Mouse (Mus musculus): ENCODE data around the gene Olfr91. TPM values are rescaled to one million over a fixed set of nuclear protein-coding genes. Genes with fewer than 3 reads are reported as not detected.

Gene Olfr91
- polyA plus RNA-seq, 1 experiment, result not detected

- no peak for DNase-seq (ENCODE audit: low read depth)
Measured at GRCm38 (mm10) chr17:37062101-37062641, 35.9 kb downstream of the Olfr91 start.

DNA sequence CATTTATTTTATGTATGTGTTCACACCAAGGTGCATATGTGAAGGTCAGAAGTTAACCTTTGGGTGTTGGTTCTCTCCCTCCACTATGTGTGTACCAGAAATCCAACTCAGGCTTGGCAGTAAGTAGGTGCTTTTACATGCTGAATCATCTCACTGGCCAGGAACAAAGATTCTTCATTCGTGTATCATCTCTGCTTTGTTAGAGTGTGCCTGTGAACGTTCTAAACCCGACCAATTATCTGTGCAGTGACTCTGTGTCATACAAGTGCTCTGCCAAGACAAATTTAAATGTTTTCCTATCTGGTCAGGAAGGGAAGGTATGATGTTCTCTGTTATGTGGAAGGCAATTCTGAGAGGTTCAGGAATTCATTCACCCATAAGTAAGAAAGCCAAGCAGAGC is 36.6 kb downstream of the Olfr91 start:
- DNase-seq (ENCODE audit: low read depth), result no peak

- no peak for DNase-seq (ENCODE audit: low read depth)
Measured at GRCm38 (mm10) chr17:37056957-37057356, 41.1 kb downstream of the Olfr91 start.

GRCm38 (mm10) chr17:37051745-37052144 is 46.3 kb downstream of the Olfr91 start:
- DNase-seq (ENCODE audit: low read depth), result no peak

- DNase-seq (ENCODE audit: low read depth), result no peak
Measured at GRCm38 (mm10) chr17:37050876-37051275, 47.2 kb downstream of the Olfr91 start.

DNA sequence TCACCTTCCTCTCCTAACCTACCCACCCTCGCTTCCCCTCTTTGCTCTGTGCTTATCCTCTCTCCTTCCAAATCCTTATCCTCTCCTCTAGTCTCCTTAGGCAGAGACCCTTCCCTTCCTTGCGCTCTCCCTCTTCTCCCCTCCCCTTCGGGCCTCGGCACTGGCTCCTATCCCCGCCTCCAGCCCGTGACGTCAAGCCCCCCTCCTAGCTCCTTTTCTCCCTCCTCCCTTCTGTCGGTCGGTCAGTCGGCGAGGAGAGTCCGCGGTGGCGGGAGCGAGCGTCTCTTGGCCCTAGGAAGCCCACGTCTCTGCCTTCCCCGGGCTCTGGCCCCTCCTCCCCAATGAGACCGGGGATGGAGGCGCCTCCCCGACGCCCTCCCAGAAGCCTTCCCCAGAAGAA is 47.7 kb downstream of the Olfr91 start:
- no peak for DNase-seq (ENCODE audit: low read depth)

DNA sequence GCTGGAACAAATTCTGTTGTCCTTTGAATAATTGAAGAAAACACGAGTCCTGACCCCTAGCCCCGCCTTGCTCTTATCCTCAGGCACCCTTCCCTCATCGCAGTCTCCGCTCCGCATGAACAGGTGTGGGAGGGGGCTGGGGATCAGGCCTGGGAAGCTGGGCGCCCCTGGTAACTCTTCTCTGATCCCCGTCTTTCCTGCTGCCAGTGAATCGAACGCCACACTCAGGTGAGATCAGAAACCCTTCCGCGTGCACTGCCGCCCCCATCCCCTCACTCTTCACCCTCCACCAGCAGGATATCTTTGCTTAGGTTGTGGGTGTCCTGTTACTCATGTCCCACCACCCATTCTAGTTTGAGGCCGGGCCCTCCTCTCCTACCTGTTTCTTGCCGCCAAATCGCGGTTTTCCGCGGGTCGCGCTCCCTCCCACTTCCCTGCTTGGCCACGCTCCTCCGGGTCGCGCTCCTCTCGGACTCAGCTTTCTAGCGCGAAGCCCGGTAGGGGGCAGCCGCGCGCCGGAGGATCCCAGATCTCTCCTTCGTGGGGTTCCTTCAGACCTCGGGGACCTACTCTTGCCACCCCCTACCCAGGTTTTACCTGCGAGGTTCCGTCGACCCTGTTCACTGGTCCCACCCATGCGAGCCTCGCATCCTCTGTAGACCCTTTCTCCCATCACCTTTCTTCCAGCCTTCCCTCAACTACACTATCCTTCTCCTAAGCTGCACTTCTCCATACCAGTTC is 48.3 kb downstream of the Olfr91 start:
- DNase-seq (ENCODE audit: low read depth), result no peak

- DNase-seq (ENCODE audit: low read depth), result no peak
Measured at GRCm38 (mm10) chr17:37048383-37048782, 49.7 kb downstream of the Olfr91 start.

DNA sequence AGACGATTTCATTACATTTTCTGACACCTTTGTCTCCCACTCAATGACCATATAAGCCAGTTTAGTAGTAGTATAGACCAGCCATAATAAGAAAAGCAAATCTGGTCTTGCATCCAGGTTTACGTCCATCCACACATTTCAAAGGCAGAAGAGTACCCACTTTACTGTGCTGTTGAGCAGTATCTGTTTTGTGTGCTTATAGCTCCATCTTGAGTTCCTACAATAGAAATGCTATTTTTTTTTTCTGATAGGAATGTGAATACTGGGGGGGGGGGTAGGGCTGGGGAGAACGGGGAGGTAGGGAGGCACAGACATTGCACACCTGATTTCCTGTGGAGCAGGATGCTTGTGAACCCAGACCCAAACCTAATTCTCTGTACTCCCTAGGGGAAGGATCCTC is 50.1 kb downstream of the Olfr91 start:
- no peak for DNase-seq (ENCODE audit: low read depth)

DNA sequence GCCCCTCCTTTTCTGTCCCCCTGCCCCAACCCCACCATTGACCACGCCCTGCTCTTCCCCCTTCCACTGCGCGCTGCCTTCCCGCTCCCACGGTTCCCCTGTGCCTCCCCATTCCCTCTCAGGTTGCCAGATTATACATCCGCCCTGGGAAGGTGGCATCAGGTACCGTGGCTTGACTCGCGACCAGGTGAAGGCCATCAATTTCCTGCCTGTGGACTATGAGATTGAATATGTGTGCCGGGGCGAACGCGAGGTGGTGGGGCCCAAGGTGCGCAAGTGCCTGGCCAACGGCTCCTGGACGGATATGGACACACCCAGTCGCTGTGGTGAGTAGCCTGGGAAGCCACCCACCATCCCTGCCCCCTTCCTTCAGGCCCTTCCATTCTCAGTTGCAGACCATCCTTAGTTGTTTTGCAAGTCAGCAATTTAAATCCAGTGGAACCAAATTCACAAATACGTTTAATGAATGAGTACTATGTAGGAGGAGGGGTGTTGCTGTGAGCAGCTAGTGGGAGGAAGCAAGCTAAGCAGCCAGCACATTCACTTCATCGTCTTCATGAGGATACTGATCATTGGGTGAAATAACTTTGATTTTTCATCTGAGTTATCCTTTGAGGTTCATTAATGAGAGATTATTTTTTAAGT is 50.6 kb downstream of the Olfr91 start:
- no peak for DNase-seq (ENCODE audit: low read depth)

- no peak for DNase-seq (ENCODE audit: low read depth)
Measured at GRCm38 (mm10) chr17:37046312-37047112, 51.6 kb downstream of the Olfr91 start.

- no peak for DNase-seq (ENCODE audit: low read depth)
Measured at GRCm38 (mm10) chr17:37045611-37046311, 52.3 kb downstream of the Olfr91 start, which contains the start of gene Gabbr1. Gabbr1 (plus strand) TSS chr17:37045966.

- peak; percentile 9 for DNase-seq (ENCODE audit: low read depth)
Measured at GRCm38 (mm10) chr17:37044651-37045244, 53.3 kb downstream of the Olfr91 start.

Other genes starting within 250 kb of the Olfr91 start
- gene Trim15, start 231.1 kb downstream of the Olfr91 start, polyA plus RNA-seq (2012; rRNA removed), result 0.15 TPM in 1 of 2 replicates, not detected in the other
- 0.13 and 0.27 TPM in 2 replicates for gene Trim10, start 228.7 kb downstream of the Olfr91 start, polyA plus RNA-seq (2012; rRNA removed)
- gene Trim40, start 208.2 kb downstream of the Olfr91 start, polyA plus RNA-seq (2012; rRNA removed), result not detected in 2 replicates
- gene Trim31, start 200.2 kb downstream of the Olfr91 start, polyA plus RNA-seq (2012; rRNA removed), result 0.04 TPM in 1 of 2 replicates, not detected in the other
- gene Rnf39, start 155.4 kb downstream of the Olfr91 start, polyA plus RNA-seq (2012; rRNA removed), result 1.1 TPM in 2 replicates
- gene Ppp1r11, start 146.5 kb downstream of the Olfr91 start, polyA plus RNA-seq (2012; rRNA removed), result 39.7 and 48.5 TPM in 2 replicates
- 26.1 and 32.9 TPM in 2 replicates for gene Znrd1, start 139.7 kb downstream of the Olfr91 start, polyA plus RNA-seq (2012; rRNA removed)
- 2.5 and 4.5 TPM in 2 replicates for gene Znrd1as, start 139.7 kb downstream of the Olfr91 start, polyA plus RNA-seq (2012; rRNA removed)
- gene 2410137M14Rik, start 117.0 kb downstream of the Olfr91 start, polyA plus RNA-seq (2012; rRNA removed), result not detected in 2 replicates
- gene H2-M5, start 108.7 kb downstream of the Olfr91 start, polyA plus RNA-seq (2012; rRNA removed), result 0.16 and 0.18 TPM in 2 replicates
- gene Zfp57, start 97.1 kb downstream of the Olfr91 start, polyA plus RNA-seq (2012; rRNA removed), result 4.5 and 4.7 TPM in 2 replicates
- gene Mog, start 74.9 kb downstream of the Olfr91 start, polyA plus RNA-seq (2012; rRNA removed), result not detected in 2 replicates
- gene Gabbr1, start 52.3 kb downstream of the Olfr91 start, polyA plus RNA-seq (2012; rRNA removed), result 17.3 and 21.3 TPM in 2 replicates
- gene Olfr90, start 9.8 kb downstream of the Olfr91 start, polyA plus RNA-seq (2012; rRNA removed), result not detected in 2 replicates
- gene Olfr92, start 21.8 kb upstream of the Olfr91 start, polyA plus RNA-seq (2012; rRNA removed), result not detected in 2 replicates
- not detected in 2 replicates for gene Olfr93, start 63.2 kb upstream of the Olfr91 start, polyA plus RNA-seq (2012; rRNA removed)
- 0.55 and 0.59 TPM in 2 replicates for gene Ubd, start 95.6 kb upstream of the Olfr91 start, polyA plus RNA-seq (2012; rRNA removed)
- gene Olfr94, start 102.7 kb upstream of the Olfr91 start, polyA plus RNA-seq (2012; rRNA removed), result not detected in 2 replicates
- not detected in 2 replicates for gene Olfr95, start 114.8 kb upstream of the Olfr91 start, polyA plus RNA-seq (2012; rRNA removed)
- gene Olfr96, start 121.9 kb upstream of the Olfr91 start, polyA plus RNA-seq (2012; rRNA removed), result not detected in 2 replicates
- gene Olfr97, start 139.1 kb upstream of the Olfr91 start, polyA plus RNA-seq (2012; rRNA removed), result not detected in 2 replicates
- not detected in 2 replicates for gene Olfr98, start 165.5 kb upstream of the Olfr91 start, polyA plus RNA-seq (2012; rRNA removed)
- gene H2-M3, start 171.9 kb upstream of the Olfr91 start, polyA plus RNA-seq (2012; rRNA removed), result 6.7 and 8.0 TPM in 2 replicates
- gene Olfr99, start 185.2 kb upstream of the Olfr91 start, polyA plus RNA-seq (2012; rRNA removed), result not detected in 2 replicates
- gene Olfr101, start 206.0 kb upstream of the Olfr91 start, polyA plus RNA-seq (2012; rRNA removed), result not detected in 2 replicates
- not detected in 2 replicates for gene Olfr102, start 218.8 kb upstream of the Olfr91 start, polyA plus RNA-seq (2012; rRNA removed)
- gene Olfr103, start 241.4 kb upstream of the Olfr91 start, polyA plus RNA-seq (2012; rRNA removed), result not detected in 2 replicates